Mouse (Mus musculus) embryonic fibroblast, embryonic 13.5 days (primary cell): ENCODE results near the gene Klrb1b.
"Not testable (repeated sequence)": the region's sequence is repeated elsewhere in the genome, so short reads cannot be mapped to it uniquely, and the experiment has no call there.

Source experiments
- CTCF ChIP-seq: IDR thresholded peaks from 2 replicates; pipeline ENCODE4 v1.5.1; 2011; ENCODE audit warnings: mild to moderate bottlenecking, control low read depth, low read length, moderate library complexity, borderline replicate concordance; ENCODE audit not compliant: insufficient read depth
- POLR2A ChIP-seq: IDR thresholded peaks from 2 replicates; pipeline ENCODE4 v1.6.1; 2011; ENCODE audit warnings: low read depth, mild to moderate bottlenecking, control low read depth, low read length, moderate library complexity

DNA sequence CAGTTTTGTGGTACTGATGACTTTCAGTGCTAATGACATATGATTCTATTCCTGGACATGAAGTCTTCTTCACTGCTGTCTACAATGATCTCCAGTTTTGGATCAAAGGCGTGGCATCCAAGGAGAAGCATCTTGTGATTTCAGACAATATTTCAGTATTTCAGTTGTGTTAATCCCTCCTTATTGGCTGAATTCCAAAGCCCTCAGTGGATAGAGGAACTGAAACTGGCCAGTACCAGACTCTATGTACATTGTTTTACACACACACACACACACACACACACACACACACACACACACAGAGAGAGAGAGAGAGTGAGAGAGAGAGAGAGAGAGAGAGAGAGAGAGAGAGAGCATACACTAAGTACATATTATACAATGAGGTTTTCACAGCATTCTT lies 39.7 kb downstream of the Klrb1b start:
- TF ChIP-seq POLR2A, CTCF: not testable (repeated sequence)
